Mouse (Mus musculus): ENCODE data around the gene Ugt1a10. TPM values are rescaled to one million over a fixed set of nuclear protein-coding genes. Genes with fewer than 3 reads are reported as not detected.

The Ugt1a10 gene
- polyA plus RNA-seq, 1 experiment: 166 TPM

- TF ChIP-seq CTCF (conservative IDR thresholded peaks at IDR 0.05; ENCODE audit: insufficient read depth, insufficient read length, low read depth, low read length) (no peak), POLR2A (IDR thresholded peaks at IDR 0.05; ENCODE audit: low read depth, low read length) (no peak)
- H3K27ac ChIP-seq (ENCODE audit: insufficient read depth, low read depth, low read length): no peak overlapping the region
- H3K27me3 ChIP-seq (replicated peaks; ENCODE audit: control insufficient read depth, insufficient read depth, low read length): no peaks in the 10 kb centered on the region
- 92% methylated on average over 5 of the region's 5 CpGs for WGBS
- no peak overlapping the region for H3K4me3 ChIP-seq (ENCODE audit: insufficient read depth, low read depth, low read length)
- no peaks in the 10 kb centered on the region; the same call in 1 of the 2 replicates for H3K4me1 ChIP-seq (ENCODE audit: control insufficient read depth, insufficient read depth, low read length)
- no peak for DNase-seq
- peaks cover 5% of the 10 kb centered on the region; the same call in 1 of the 2 replicates for H3K36me3 ChIP-seq (ENCODE audit: control insufficient read depth, insufficient read depth, low read length)
These were observed 208.6 kb downstream of the Ugt1a10 start for GRCm38 (mm10) chr1:88263778-88264177.

GRCm38 (mm10) chr1:88264237-88264868, 209.2 kb downstream of the Ugt1a10 start:
- TF ChIP-seq POLR2A (IDR thresholded peaks at IDR 0.05; ENCODE audit: low read depth, low read length) (no peak), CTCF (conservative IDR thresholded peaks at IDR 0.05; ENCODE audit: insufficient read depth, insufficient read length, low read depth, low read length) (no peak)
- H3K36me3 ChIP-seq (ENCODE audit: control insufficient read depth, insufficient read depth, low read length): peaks cover 5% of the 10 kb centered on the region; the same call in 1 of the 2 replicates

GRCm38 (mm10) chr1:88264869-88265240, 209.7 kb downstream of the Ugt1a10 start:
- no peak for TF ChIP-seq POLR2A (IDR thresholded peaks at IDR 0.05; ENCODE audit: low read depth, low read length)

More at GRCm38 (mm10) chr1:88264237-88264868, 209.2 kb downstream of the Ugt1a10 start:
- DNase-seq: no peak
- 80% methylated on average over 7 of the region's 7 CpGs for WGBS
- H3K27ac ChIP-seq (ENCODE audit: insufficient read depth, low read depth, low read length): no peak overlapping the region
- H3K4me3 ChIP-seq (ENCODE audit: insufficient read depth, low read depth, low read length): no peak overlapping the region
- H3K4me1 ChIP-seq (ENCODE audit: control insufficient read depth, insufficient read depth, low read length): no peaks in the 10 kb centered on the region; the same call in 1 of the 2 replicates
- no peaks in the 10 kb centered on the region for H3K27me3 ChIP-seq (replicated peaks; ENCODE audit: control insufficient read depth, insufficient read depth, low read length)

GRCm38 (mm10) chr1:88266123-88266522, 210.9 kb downstream of the Ugt1a10 start:
- no peak for DNase-seq
- H3K27me3 ChIP-seq (replicated peaks; ENCODE audit: control insufficient read depth, insufficient read depth, low read length): no peaks in the 10 kb centered on the region

More at GRCm38 (mm10) chr1:88264869-88265240, 209.7 kb downstream of the Ugt1a10 start:
- Histone ChIP-seq H3K27me3 (replicated peaks; ENCODE audit: control insufficient read depth, insufficient read depth, low read length) (no peaks in the 10 kb centered on the region), H3K36me3 (ENCODE audit: control insufficient read depth, insufficient read depth, low read length) (peaks cover 8% of the 10 kb centered on the region; the same call in 1 of the 2 replicates), H3K27ac (ENCODE audit: insufficient read depth, low read depth, low read length) (no peak overlapping the region), H3K4me3 (ENCODE audit: insufficient read depth, low read depth, low read length) (no peak overlapping the region), H3K4me1 (ENCODE audit: control insufficient read depth, insufficient read depth, low read length) (no peaks in the 10 kb centered on the region; the same call in 1 of the 2 replicates)
- no peak for DNase-seq
- 75% methylated on average over 4 of the region's 4 CpGs for WGBS

GRCm38 (mm10) chr1:88267489-88267888, 212.3 kb downstream of the Ugt1a10 start:
- Histone ChIP-seq H3K4me1 (ENCODE audit: control insufficient read depth, insufficient read depth, low read length) (no peaks in the 10 kb centered on the region), H3K36me3 (ENCODE audit: control insufficient read depth, insufficient read depth, low read length) (peaks cover 8% of the 10 kb centered on the region; the same call in 1 of the 2 replicates), H3K4me3 (ENCODE audit: insufficient read depth, low read depth, low read length) (no peak overlapping the region), H3K27me3 (replicated peaks; ENCODE audit: control insufficient read depth, insufficient read depth, low read length) (no peaks in the 10 kb centered on the region), H3K27ac (ENCODE audit: insufficient read depth, low read depth, low read length) (no peak overlapping the region)
- TF ChIP-seq CTCF (conservative IDR thresholded peaks at IDR 0.05; ENCODE audit: insufficient read depth, insufficient read length, low read depth, low read length) (no peak), POLR2A (IDR thresholded peaks at IDR 0.05; ENCODE audit: low read depth, low read length) (no peak)
- WGBS: 90% methylated on average over 6 of the region's 6 CpGs
- DNase-seq: no peak

More at GRCm38 (mm10) chr1:88266123-88266522, 210.9 kb downstream of the Ugt1a10 start:
- peaks cover 8% of the 10 kb centered on the region; the same call in 1 of the 2 replicates for H3K36me3 ChIP-seq (ENCODE audit: control insufficient read depth, insufficient read depth, low read length)
- TF ChIP-seq CTCF (conservative IDR thresholded peaks at IDR 0.05; ENCODE audit: insufficient read depth, insufficient read length, low read depth, low read length) (no peak), POLR2A (IDR thresholded peaks at IDR 0.05; ENCODE audit: low read depth, low read length) (no peak)
- no peaks in the 10 kb centered on the region for H3K4me1 ChIP-seq (ENCODE audit: control insufficient read depth, insufficient read depth, low read length)
- 85% methylated on average over 13 of the region's 13 CpGs for WGBS
- H3K27ac ChIP-seq (ENCODE audit: insufficient read depth, low read depth, low read length): no peak overlapping the region
- H3K4me3 ChIP-seq (ENCODE audit: insufficient read depth, low read depth, low read length): no peak overlapping the region

GRCm38 (mm10) chr1:88268070-88268469, 212.9 kb downstream of the Ugt1a10 start:
- TF ChIP-seq CTCF (conservative IDR thresholded peaks at IDR 0.05; ENCODE audit: insufficient read depth, insufficient read length, low read depth, low read length) (no peak), POLR2A (IDR thresholded peaks at IDR 0.05; ENCODE audit: low read depth, low read length) (no peak)
- 83% methylated on average over 6 of the region's 6 CpGs for WGBS
- H3K27ac ChIP-seq (ENCODE audit: insufficient read depth, low read depth, low read length): no peak overlapping the region
- DNase-seq: no peak
- H3K4me1 ChIP-seq (ENCODE audit: control insufficient read depth, insufficient read depth, low read length): no peaks in the 10 kb centered on the region
- H3K27me3 ChIP-seq (replicated peaks; ENCODE audit: control insufficient read depth, insufficient read depth, low read length): no peaks in the 10 kb centered on the region
- no peak overlapping the region for H3K4me3 ChIP-seq (ENCODE audit: insufficient read depth, low read depth, low read length)
- peaks cover 8% of the 10 kb centered on the region; the same call in 1 of the 2 replicates for H3K36me3 ChIP-seq (ENCODE audit: control insufficient read depth, insufficient read depth, low read length)

Other genes with a start within 250 kb of the Ugt1a10 start
- 31.4 and 32.1 TPM in 2 replicates for gene Dgkd, start 202.1 kb upstream of the Ugt1a10 start, polyA plus RNA-seq (2012; rRNA removed)
- 10.0 and 10.1 TPM in 2 replicates for gene Usp40, start 46.8 kb upstream of the Ugt1a10 start, polyA plus RNA-seq (2012; rRNA removed)
- 3.2 and 5.1 TPM in 2 replicates for gene Ugt1a9, start 15.4 kb downstream of the Ugt1a10 start, polyA plus RNA-seq (2012; rRNA removed)
- 0.20 and 0.22 TPM in 2 replicates for gene Ugt1a8, start 32.4 kb downstream of the Ugt1a10 start, polyA plus RNA-seq (2012; rRNA removed)
- 85.2 and 96.9 TPM in 2 replicates for gene Ugt1a7c, start 39.7 kb downstream of the Ugt1a10 start, polyA plus RNA-seq (2012; rRNA removed)
- 8.5 and 10.5 TPM in 2 replicates for gene Ugt1a6b, start 47.9 kb downstream of the Ugt1a10 start, polyA plus RNA-seq (2012; rRNA removed)
- 20.9 and 21.1 TPM in 2 replicates for gene Ugt1a6a, start 79.4 kb downstream of the Ugt1a10 start, polyA plus RNA-seq (2012; rRNA removed)
- 0.59 and 0.90 TPM in 2 replicates for gene Ugt1a5, start 110.6 kb downstream of the Ugt1a10 start, polyA plus RNA-seq (2012; rRNA removed)
- gene Ugt1a2, start 145.2 kb downstream of the Ugt1a10 start, polyA plus RNA-seq (2012; rRNA removed): 1,010 and 1,230 TPM in 2 replicates
- gene Dnajb3, start 150.4 kb downstream of the Ugt1a10 start, polyA plus RNA-seq (2012; rRNA removed): 1.6 and 1.9 TPM in 2 replicates
- gene Ugt1a1, start 156.6 kb downstream of the Ugt1a10 start, polyA plus RNA-seq (2012; rRNA removed): 25.5 and 31.7 TPM in 2 replicates
- gene Mroh2a, start 171.6 kb downstream of the Ugt1a10 start, polyA plus RNA-seq (2012; rRNA removed): 0.08 TPM in 2 replicates
- gene Hjurp, start 222.2 kb downstream of the Ugt1a10 start, polyA plus RNA-seq (2012; rRNA removed): 12.8 and 14.5 TPM in 2 replicates
- not detected in 2 replicates for gene Trpm8, start 222.3 kb downstream of the Ugt1a10 start, polyA plus RNA-seq (2012; rRNA removed)

Measured in kidney, adult 2 months (tissue).